Mouse (Mus musculus) heart, postnatal 36 days (tissue): Measurements from ENCODE around the gene Cdkl4. TPM values are rescaled to one million over a fixed set of nuclear protein-coding genes. Genes with fewer than 3 reads are reported as not detected.

Experiments
- DNase-seq, 2 experiments: peaks; one replicate each; pipeline ENCODE4 v3.0.0; 2021 to 2022
- intact Hi-C: fragments of 180-260 bp; cut with DNase I; formaldehyde crosslinking; loops from one replicate; pipeline ENCODE4 v1.15.1; 2025
- total RNA-seq, 2 experiments: library from RNA; stranded (reverse); gene quantifications; 2 replicates each; pipeline ENCODE4 v1.2.3; 2021

The Cdkl4 gene
- total RNA-seq, 2 experiments from 2014 or later, result 0.08 TPM; not detected in 1

GRCm38 (mm10) chr17:80520537-80520936 is 57.1 kb downstream of the Cdkl4 start:
- no peak for DNase-seq
- intact Hi-C loops, result no loop called here

- intact Hi-C loops, result no loop called here
- no peak for DNase-seq
These were observed 58.8 kb downstream of the Cdkl4 start for GRCm38 (mm10) chr17:80518811-80519210.

GRCm38 (mm10) chr17:80517244-80517643 is 60.4 kb downstream of the Cdkl4 start:
- DNase-seq, result no peak
- intact Hi-C loops, result no loop called here

GRCm38 (mm10) chr17:80515956-80516355 is 61.7 kb downstream of the Cdkl4 start:
- intact Hi-C loops, result no loop called here
- DNase-seq, result no peak

- intact Hi-C loops, result no loop called here
- no peak for DNase-seq
These were observed 62.1 kb downstream of the Cdkl4 start for GRCm38 (mm10) chr17:80515513-80515912.

GRCm38 (mm10) chr17:80513766-80514165 is 63.8 kb downstream of the Cdkl4 start:
- DNase-seq, result no peak
- intact Hi-C loops, result no loop called here

GRCm38 (mm10) chr17:80510459-80510855 is 67.2 kb downstream of the Cdkl4 start:
- intact Hi-C loops, result no loop called here

GRCm38 (mm10) chr17:80509494-80510458 is 67.8 kb downstream of the Cdkl4 start:
- DNase-seq, result no peak
- intact Hi-C loops, result no loop called here

More at GRCm38 (mm10) chr17:80510459-80510855, 67.2 kb downstream of the Cdkl4 start:
- no peak for DNase-seq

GRCm38 (mm10) chr17:80505766-80506165 is 71.8 kb downstream of the Cdkl4 start:
- intact Hi-C loops, result no loop called here
- no peak for DNase-seq

- intact Hi-C loops, result no loop called here
- no peak for DNase-seq
These were observed 72.3 kb downstream of the Cdkl4 start for GRCm38 (mm10) chr17:80505342-80505741.

- no peak for DNase-seq
- intact Hi-C loops, result no loop called here
These were observed 75.8 kb downstream of the Cdkl4 start for GRCm38 (mm10) chr17:80501805-80502172.

GRCm38 (mm10) chr17:80501037-80501804 is 76.4 kb downstream of the Cdkl4 start:
- intact Hi-C loops, result no loop called here
- no peak for DNase-seq

GRCm38 (mm10) chr17:80500025-80500424 is 77.6 kb downstream of the Cdkl4 start:
- intact Hi-C loops, result no loop called here

GRCm38 (mm10) chr17:80498600-80499268 is 78.9 kb downstream of the Cdkl4 start:
- intact Hi-C loops, result no loop called here
- DNase-seq, result no peak

More at GRCm38 (mm10) chr17:80500025-80500424, 77.6 kb downstream of the Cdkl4 start:
- DNase-seq, result no peak

- intact Hi-C loops, result no loop called here
- DNase-seq, result no peak
These were observed 80.4 kb downstream of the Cdkl4 start for GRCm38 (mm10) chr17:80497183-80497601.

GRCm38 (mm10) chr17:80496607-80497170 is 80.9 kb downstream of the Cdkl4 start:
- intact Hi-C loops, result no loop called here
- no peak for DNase-seq

GRCm38 (mm10) chr17:80496185-80496584 is 81.4 kb downstream of the Cdkl4 start:
- intact Hi-C loops, result no loop called here
- DNase-seq, result no peak

- no peak for DNase-seq
- intact Hi-C loops, result no loop called here
These were observed 83.7 kb downstream of the Cdkl4 start for GRCm38 (mm10) chr17:80493891-80494290.

- DNase-seq, result no peak
- intact Hi-C loops, result no loop called here
These were observed 84.8 kb downstream of the Cdkl4 start for GRCm38 (mm10) chr17:80492811-80493210.

GRCm38 (mm10) chr17:80492274-80492673 is 85.3 kb downstream of the Cdkl4 start:
- intact Hi-C loops, result no loop called here
- DNase-seq, result no peak

- no peak for DNase-seq
- intact Hi-C loops, result no loop called here
These were observed 87.4 kb downstream of the Cdkl4 start for GRCm38 (mm10) chr17:80490166-80490565.
